ENCODE assay signal across 8 mouse cellular contexts in the genomic region with DNA sequence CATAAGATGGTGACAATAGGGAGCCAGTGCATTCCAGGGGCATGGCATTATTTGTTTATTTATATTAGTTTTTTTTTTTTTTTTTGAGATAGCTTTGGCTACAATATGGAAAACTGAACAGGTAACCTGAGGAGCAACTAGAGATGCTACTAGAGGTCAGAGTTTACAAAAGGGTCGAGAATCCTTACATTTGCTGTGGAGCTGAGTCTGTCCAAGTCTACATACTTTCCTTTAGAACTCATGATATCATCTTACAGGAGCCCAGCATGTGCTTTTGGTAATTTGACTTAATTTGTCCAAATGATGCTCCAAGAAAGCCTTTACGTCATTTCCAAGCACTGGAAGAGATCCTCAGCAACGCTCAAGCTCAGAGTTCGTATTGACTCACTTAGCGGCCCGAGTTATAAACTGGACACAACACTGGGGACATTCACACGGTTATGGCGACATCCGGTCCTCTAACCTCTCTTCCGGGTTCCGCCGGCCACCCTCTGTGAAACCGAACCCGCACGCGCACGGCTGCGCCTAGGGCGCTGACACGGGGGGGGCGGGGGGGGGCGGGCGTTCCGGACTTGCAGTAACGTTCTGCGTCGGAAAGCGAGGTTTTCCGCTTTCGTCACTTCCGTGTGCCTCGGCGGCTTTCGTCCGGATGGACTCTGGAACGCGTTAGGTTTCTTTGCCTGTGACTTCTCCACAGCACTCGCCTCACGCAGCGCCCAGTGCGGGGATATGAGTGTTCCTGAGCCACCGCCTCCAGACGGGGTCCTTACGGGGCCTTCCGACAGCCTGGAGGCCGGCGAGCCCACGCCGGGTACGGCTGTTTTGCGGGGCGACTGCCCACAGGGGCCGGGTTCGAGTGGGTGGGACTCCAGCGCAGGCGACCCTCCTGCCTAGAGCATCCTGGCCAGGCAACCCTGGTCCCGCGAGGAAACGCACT. TPM values are rescaled to one million over a fixed set of nuclear protein-coding genes. Genes with fewer than 3 reads are reported as not detected.
A peak's percentile ranks its signal among the peaks of the same experiment; 100 is the strongest.
DNase-seq lines count a peak whose midpoint lies in the region; ATAC-seq and TF ChIP-seq lines count a peak whose summit lies in the region.

A gene (plus strand): TSS at position 610 of the 937 bp plus-strand sequence.

- peak within 1 kb of the TSS; percentile 96 for H3K27ac ChIP-seq in hindbrain, embryonic 10.5 days
- peak within 1 kb of the TSS; percentile 94 for H3K27ac ChIP-seq in lung, postnatal 0 days (ENCODE audit: low read length)

- WGBS in hindbrain, embryonic 10.5 days = under 1% methylated on average over 53 of the region's 59 CpGs
- WGBS in lung, postnatal 0 days = under 1% methylated on average over 48 of the region's 59 CpGs

- H3K4me1 ChIP-seq in hindbrain, embryonic 10.5 days (replicated peaks) = peaks cover 16% of the 10 kb centered on the region
- no peaks in the 10 kb centered on the region for H3K4me1 ChIP-seq in lung, postnatal 0 days (ENCODE audit: insufficient read depth, low read depth, low read length)

- H3K9ac ChIP-seq in lung, postnatal 0 days (replicated peaks; ENCODE audit: low read depth) = peak within 1 kb of the TSS; percentile 99

- DNase-seq in MN1 (ENCODE audit: low spot score) = peak; percentile 95
- DNase-seq in cerebellum, adult 9-10 months = peak; percentile 92
- DNase-seq in hindbrain, embryonic 10.5 days (ENCODE audit: low spot score) = peak; percentile 94
- DNase-seq in layer of hippocampus, adult 9-11 months = peak; percentile 93
- DNase-seq in lung, postnatal 0 days (ENCODE audit: low spot score) = peak; percentile 94
- peak; percentile 86 for DNase-seq in ovary, postnatal 14 days (ENCODE audit: low spot score)
- peak; percentile 91 for DNase-seq in thymus, postnatal 14 days

- peak within 1 kb of the TSS; percentile 88 for H3K4me2 ChIP-seq in lung, postnatal 0 days (replicated peaks; ENCODE audit: low read depth, low read length)

- no peak for TF ChIP-seq CTCF in lung, postnatal 0 days (IDR thresholded peaks at IDR 0.05)

- no peaks in the 10 kb centered on the region for H3K9me3 ChIP-seq in hindbrain, embryonic 10.5 days
- no peaks in the 10 kb centered on the region for H3K9me3 ChIP-seq in lung, postnatal 0 days (ENCODE audit: low read length)

- TF ChIP-seq EP300 in lung, postnatal 0 days (IDR thresholded peaks at IDR 0.05) = no peak

- H3K4me3 ChIP-seq in hindbrain, embryonic 10.5 days = peak within 1 kb of the TSS; percentile 89
- peak within 1 kb of the TSS; percentile 92 for H3K4me3 ChIP-seq in lung, postnatal 0 days (ENCODE audit: low read depth, low read length)

- H3K36me3 ChIP-seq in hindbrain, embryonic 10.5 days = peaks cover 5% of the 10 kb centered on the region; the same call in 1 of the 2 replicates
- H3K36me3 ChIP-seq in lung, postnatal 0 days (ENCODE audit: insufficient read depth, low read length) = 0 out of 2 replicates have a peak, but pooled peaks cover 8% of the 10 kb centered on the region

- peak; percentile 97 for ATAC-seq in frontal cortex, adult (ENCODE audit: low TSS enrichment)
- peak; percentile 99 for ATAC-seq in lung, postnatal 0 days

- H3K27me3 ChIP-seq in hindbrain, embryonic 10.5 days (ENCODE audit: insufficient read depth, poor library complexity, severe bottlenecking) = peaks cover 11% of the 10 kb centered on the region
- H3K27me3 ChIP-seq in lung, postnatal 0 days (replicated peaks; ENCODE audit: insufficient read depth, low read length) = no peaks in the 10 kb centered on the region

RNA-seq across cellular contexts. Expression of the gene that starts here (rescaled TPM):
- polyA plus RNA-seq in hindbrain, embryonic 10.5 days (2016; fragmentation: Nextera tagmentation; extraction: Ambion mirVana) = 72.4 and 75.4 TPM in 2 replicates
- polyA plus RNA-seq in lung, postnatal 0 days (2015; fragmentation: Nextera tagmentation; extraction: Ambion mirVana) = 29.8 and 30.6 TPM in 2 replicates

Comparison
In these comparisons a context has a peak if more than half of its experiments do, and no peak if none do; other contexts are left out.
1. Peak in every context shown above with its lines: DNase-seq, ATAC-seq, H3K4me3 ChIP-seq and H3K27ac ChIP-seq.